Mouse (Mus musculus) ES-Bruce4 (cell line): ENCODE data around the gene Nynrin. TPM values are rescaled to one million over a fixed set of nuclear protein-coding genes. Genes with fewer than 3 reads are reported as not detected.

Experiments
- H3K27ac ChIP-seq: 2 replicates; pipeline ENCODE4 v1.5.1; 2012; ENCODE audit warnings: low read length, inconsistent platforms; ENCODE audit not compliant: insufficient read depth
- H3K27me3 ChIP-seq: 2 replicates; pipeline ENCODE4 v1.6.1; 2012; ENCODE audit warnings: mild to moderate bottlenecking, low read length, inconsistent platforms; ENCODE audit not compliant: control insufficient read depth, poor library complexity, insufficient read depth, severe bottlenecking
- H3K36me3 ChIP-seq: 2 replicates; pipeline ENCODE4 v1.6.1; 2012; ENCODE audit warnings: inconsistent platforms, mild to moderate bottlenecking, low read length, moderate library complexity; ENCODE audit not compliant: control insufficient read depth, poor library complexity, insufficient read depth, severe bottlenecking
- H3K4me1 ChIP-seq: one replicate; pipeline ENCODE4 v1.8.1; 2011; ENCODE audit warnings: low read length; ENCODE audit not compliant: control insufficient read depth, insufficient read depth
- H3K4me3 ChIP-seq: 2 replicates; pipeline ENCODE4 v1.5.1; 2011; ENCODE audit warnings: low read depth, mild to moderate bottlenecking, low read length
- H3K9ac ChIP-seq: 2 replicates; pipeline ENCODE4 v1.6.1; 2012; ENCODE audit warnings: low read depth, mild to moderate bottlenecking, inconsistent platforms; ENCODE audit not compliant: poor library complexity, severe bottlenecking
- H3K9me3 ChIP-seq: replicated peaks from 2 replicates; pipeline ENCODE4 v1.6.1; 2012; ENCODE audit warnings: mild to moderate bottlenecking, low read length, inconsistent platforms; ENCODE audit not compliant: control insufficient read depth, poor library complexity, insufficient read depth, severe bottlenecking
- CTCF ChIP-seq: IDR thresholded peaks from one replicate; pipeline ENCODE4 v1.8.1; 2011; ENCODE audit warnings: low read depth, low read length
- EP300 ChIP-seq: IDR thresholded peaks from 2 replicates; pipeline ENCODE4 v1.6.1; 2011; ENCODE audit warnings: low read depth, low read length; ENCODE audit not compliant: insufficient read depth
- POLR2A ChIP-seq: IDR thresholded peaks from one replicate; pipeline ENCODE4 v1.8.1; 2011; ENCODE audit warnings: low read length; ENCODE audit not compliant: insufficient read depth
- polyA plus RNA-seq: library from polyadenylated mRNA; stranded (reverse); fragments of >200 nt; gene quantifications from 2 replicates; pipeline ENCODE4 v1.2.4, GENCODE M21; 2011; ENCODE audit warnings: low read depth; ENCODE audit not compliant: missing spikeins, insufficient read depth, insufficient read length

Gene Nynrin
- polyA plus RNA-seq, 1 experiment, result 24.6 TPM

- Histone ChIP-seq H3K9me3 (no peaks in the 10 kb centered on the region), H3K4me1 (no peaks in the 10 kb centered on the region), H3K36me3 (no peaks in the 10 kb centered on the region), H3K27ac (no peak overlapping the region), H3K9ac (no peak overlapping the region), H3K4me3 (no peak overlapping the region), H3K27me3 (no peaks in the 10 kb centered on the region)
- TF ChIP-seq EP300 (no peak), CTCF (no peak), POLR2A (no peak)
Observed at GRCm38 (mm10) chr14:55922475-55923232, 68.8 kb downstream of the Nynrin start.

Other genes with a start within 250 kb of the Nynrin start
- gene Rec8, start 236.0 kb upstream of the Nynrin start, polyA plus RNA-seq, result 16.4 and 20.6 TPM in 2 replicates
- 69.4 and 88.5 TPM in 2 replicates for gene Ipo4, start 218.1 kb upstream of the Nynrin start, polyA plus RNA-seq
- 9.8 and 14.1 TPM in 2 replicates for gene Gm49378, start 216.1 kb upstream of the Nynrin start, polyA plus RNA-seq
- gene Tm9sf1, start 210.2 kb upstream of the Nynrin start, polyA plus RNA-seq, result 22.7 and 25.1 TPM in 2 replicates
- gene Tssk4, start 203.8 kb upstream of the Nynrin start, polyA plus RNA-seq, result not detected in 2 replicates
- 33.2 and 36.0 TPM in 2 replicates for gene Mdp1, start 193.5 kb upstream of the Nynrin start, polyA plus RNA-seq
- 22.2 and 26.7 TPM in 2 replicates for gene Gmpr2, start 182.1 kb upstream of the Nynrin start, polyA plus RNA-seq
- gene Nedd8, start 181.9 kb upstream of the Nynrin start, polyA plus RNA-seq, result 229 and 241 TPM in 2 replicates
- gene Tinf2, start 172.2 kb upstream of the Nynrin start, polyA plus RNA-seq, result 50.9 and 63.6 TPM in 2 replicates
- gene Tgm1, start 140.1 kb upstream of the Nynrin start, polyA plus RNA-seq, result 24.3 and 26.9 TPM in 2 replicates
- gene Rabggta, start 131.7 kb upstream of the Nynrin start, polyA plus RNA-seq, result 39.6 and 42.5 TPM in 2 replicates
- gene Dhrs1, start 108.3 kb upstream of the Nynrin start, polyA plus RNA-seq, result 34.7 and 38.9 TPM in 2 replicates
- gene Nop9, start 108.3 kb upstream of the Nynrin start, polyA plus RNA-seq, result 56.2 and 59.8 TPM in 2 replicates
- gene Cideb, start 95.6 kb upstream of the Nynrin start, polyA plus RNA-seq, result not detected in 2 replicates
- 5.3 and 6.8 TPM in 2 replicates for gene Ltb4r2, start 92.6 kb upstream of the Nynrin start, polyA plus RNA-seq
- gene Ltb4r1, start 88.0 kb upstream of the Nynrin start, polyA plus RNA-seq, result 2.6 and 3.0 TPM in 2 replicates
- gene Adcy4, start 69.9 kb upstream of the Nynrin start, polyA plus RNA-seq, result 0.30 and 1.2 TPM in 2 replicates
- 11.0 and 16.4 TPM in 2 replicates for gene Ripk3, start 65.1 kb upstream of the Nynrin start, polyA plus RNA-seq
- gene Nfatc4, start 30.9 kb upstream of the Nynrin start, polyA plus RNA-seq, result 57.0 and 57.7 TPM in 2 replicates
- 0.21 and 0.27 TPM in 2 replicates for gene Cbln3, start 30.4 kb downstream of the Nynrin start, polyA plus RNA-seq
- gene Khnyn, start 30.9 kb downstream of the Nynrin start, polyA plus RNA-seq, result 29.8 and 30.9 TPM in 2 replicates
- 7.9 and 13.2 TPM in 2 replicates for gene Sdr39u1, start 46.3 kb downstream of the Nynrin start, polyA plus RNA-seq
- gene Cma1, start 90.7 kb downstream of the Nynrin start, polyA plus RNA-seq, result not detected in 2 replicates
- not detected in 2 replicates for gene Cma2, start 97.0 kb downstream of the Nynrin start, polyA plus RNA-seq
- not detected in 2 replicates for gene Mcpt1, start 164.0 kb downstream of the Nynrin start, polyA plus RNA-seq
- gene Mcpt9, start 176.5 kb downstream of the Nynrin start, polyA plus RNA-seq, result not detected in 2 replicates
- gene Mcpt2, start 188.0 kb downstream of the Nynrin start, polyA plus RNA-seq, result not detected in 2 replicates
- gene Mcpt4, start 208.3 kb downstream of the Nynrin start, polyA plus RNA-seq, result not detected in 2 replicates
- gene Mcpt8, start 231.3 kb downstream of the Nynrin start, polyA plus RNA-seq, result not detected in 2 replicates
- gene Ctsg, start 248.6 kb downstream of the Nynrin start, polyA plus RNA-seq, result not detected in 2 replicates